Mouse (Mus musculus): ENCODE data around the gene Gabpb2.

GRCm38 (mm10) chr3:95176500-95176899 lies 41.2 kb downstream of the Gabpb2 start:
- no peak for TF ChIP-seq POLR2A (IDR thresholded peaks at IDR 0.05; ENCODE audit: borderline replicate concordance, insufficient read depth, low read length)
- TF ChIP-seq CTCF (IDR thresholded peaks at IDR 0.05; ENCODE audit: borderline replicate concordance, insufficient read depth, low read depth, low read length): no peak

Data from cerebellum, adult 2 months (tissue).